Mouse (Mus musculus) liver, postnatal 0 days (tissue): ENCODE results near the gene Tspyl4. TPM values are rescaled to one million over a fixed set of nuclear protein-coding genes. Genes with fewer than 3 reads are reported as not detected.
A peak's percentile ranks its signal among the peaks of the same experiment; 100 is the strongest.

Experiments
- ATAC-seq: fragments of 200-750 bp; cut with Nextera tagmentation; 2 replicates; pipeline ENCODE4 v1.8.0; 2017; ENCODE audit warnings: mild to moderate bottlenecking, moderate library complexity
- DNase-seq: peaks from one replicate; pipeline ENCODE4 v3.0.0-alpha.2; 2016
- H3K27ac ChIP-seq: fragments of 300-500 bp; sonication (generic); 2 replicates; pipeline ENCODE4 v1.5.1; 2014; ENCODE audit warnings: antibody characterized with exemption, moderate library complexity, mild to moderate bottlenecking, low read depth
- H3K27me3 ChIP-seq: fragments of 300-500 bp; sonication (generic); 2 replicates; pipeline ENCODE4 v1.6.1; 2014; ENCODE audit warnings: low read length, control low read depth, mixed read lengths; ENCODE audit not compliant: insufficient read depth
- H3K36me3 ChIP-seq: fragments of 300-500 bp; sonication (generic); replicated peaks from 2 replicates; pipeline ENCODE4 v1.6.1; 2014; ENCODE audit warnings: mild to moderate bottlenecking, control low read depth, low read length, moderate library complexity, mixed read lengths; ENCODE audit not compliant: insufficient read depth
- H3K4me1 ChIP-seq: fragments of 300-500 bp; sonication (generic); 2 replicates; pipeline ENCODE4 v1.6.1; 2014; ENCODE audit warnings: antibody characterized with exemption, mild to moderate bottlenecking, control low read depth; ENCODE audit not compliant: insufficient read depth
- H3K4me2 ChIP-seq: fragments of 300-500 bp; sonication (generic); 2 replicates; pipeline ENCODE4 v1.6.1; 2014; ENCODE audit warnings: low read depth, mild to moderate bottlenecking, low read length, moderate library complexity, mixed read lengths
- H3K4me3 ChIP-seq: fragments of 300-500 bp; sonication (generic); 2 replicates; pipeline ENCODE4 v1.5.1; 2014; ENCODE audit warnings: low read depth, low read length
- H3K9ac ChIP-seq: fragments of 300-500 bp; sonication (generic); replicated peaks from 2 replicates; pipeline ENCODE4 v1.6.1; 2014; ENCODE audit warnings: mild to moderate bottlenecking, moderate library complexity
- H3K9me3 ChIP-seq: fragments of 300-500 bp; sonication (generic); 2 replicates; pipeline ENCODE4 v1.6.1; 2016; ENCODE audit warnings: mild to moderate bottlenecking, control low read depth, low read length, mixed read lengths
- CTCF ChIP-seq: sonication (generic); IDR thresholded peaks from 2 replicates; pipeline ENCODE4 v1.5.1; 2016; ENCODE audit warnings: antibody characterized with exemption, low read depth
- EP300 ChIP-seq: IDR thresholded peaks from 2 replicates; pipeline ENCODE4 v1.6.1; 2016; ENCODE audit warnings: antibody characterized with exemption, low read depth, mild to moderate bottlenecking
- WGBS: fragments of 180-500 bp; shearing (Covaris S2); extraction: QIAGEN DNeasy Blood & Tissue Kit; methylation state at CpG from one replicate; pipeline ENCODE4 v1.1.7; 2014; ENCODE audit not compliant: insufficient replicate concordance; 5-methylcytosine and 5-hydroxymethylcytosine counted together
- polyA plus RNA-seq: library from polyadenylated mRNA; unstranded; fragments of >200 nt; fragmentation: Nextera tagmentation; extraction: Ambion mirVana; gene quantifications from 2 replicates; pipeline ENCODE4 v1.2.1, GENCODE M21; 2015

Tspyl4 gene
- polyA plus RNA-seq, 1 experiment from 2014 or later = 0.46 TPM

DNA sequence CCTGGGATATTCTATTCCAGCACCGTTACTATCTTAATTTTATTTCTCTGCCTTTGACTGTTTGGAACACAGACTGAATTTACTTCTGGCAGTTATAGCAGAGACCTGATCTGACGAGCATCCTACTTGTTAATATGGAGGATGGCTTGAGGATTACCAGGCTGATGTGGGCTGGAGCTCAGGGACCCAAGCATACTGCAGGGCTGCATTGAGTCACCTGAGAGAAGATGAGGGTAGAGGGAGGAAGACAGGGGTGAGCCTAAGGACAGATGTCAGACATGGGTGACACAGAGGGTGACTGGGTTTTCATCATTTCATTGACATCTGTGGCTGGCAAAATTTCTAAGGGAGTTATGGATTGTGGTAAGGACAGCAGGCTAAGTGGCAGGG lies 20.0 kb downstream of the Tspyl4 start:
- no peak for ATAC-seq
- no peaks in the 10 kb centered on the region for H3K27me3 ChIP-seq
- H3K4me3 ChIP-seq = no peak overlapping the region
- H3K27ac ChIP-seq = no peak overlapping the region
- no peak for DNase-seq
- 68% methylated on average over 2 of the region's 2 CpGs for WGBS
- no peak overlapping the region for H3K4me2 ChIP-seq
- H3K36me3 ChIP-seq = 0 out of 2 replicates have a peak, but pooled peaks cover 3% of the 10 kb centered on the region
- H3K9ac ChIP-seq = no peak overlapping the region
- TF ChIP-seq CTCF = no peak
- no peak for TF ChIP-seq EP300
- H3K9me3 ChIP-seq = no peaks in the 10 kb centered on the region
- no peaks in the 10 kb centered on the region for H3K4me1 ChIP-seq

DNA sequence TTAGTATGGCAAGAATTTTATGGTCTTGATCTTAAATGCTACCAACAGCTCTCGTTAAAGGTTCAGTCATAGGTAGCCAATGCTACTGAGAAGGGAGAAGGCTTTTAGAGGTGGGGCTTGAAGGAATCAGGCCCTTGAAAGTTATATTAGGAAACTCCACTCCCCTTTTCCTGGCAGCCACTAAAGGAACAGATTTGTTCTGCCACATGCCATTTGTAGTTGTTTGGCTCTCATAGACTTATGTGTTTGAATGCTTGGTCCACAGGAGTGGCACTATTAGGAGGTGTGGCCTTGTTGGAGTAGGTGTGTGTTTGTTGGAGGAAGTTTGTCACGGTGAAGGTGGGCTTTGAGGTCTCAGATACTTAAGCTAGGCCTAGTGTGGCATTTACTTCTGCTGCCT lies 23.6 kb downstream of the Tspyl4 start:
- DNase-seq (no peak), ATAC-seq (no peak)
- H3K36me3 ChIP-seq = 0 out of 2 replicates have a peak, but pooled peaks cover 4% of the 10 kb centered on the region
- no peaks in the 10 kb centered on the region for H3K27me3 ChIP-seq
- WGBS = 70% methylated on average over 2 of the region's 2 CpGs
- no peak overlapping the region for H3K27ac ChIP-seq
- H3K4me1 ChIP-seq = no peaks in the 10 kb centered on the region
- H3K9me3 ChIP-seq = no peaks in the 10 kb centered on the region
- H3K4me3 ChIP-seq = no peak overlapping the region
- TF ChIP-seq CTCF (no peak), EP300 (no peak)
- no peak overlapping the region for H3K9ac ChIP-seq
- no peak overlapping the region for H3K4me2 ChIP-seq

DNA sequence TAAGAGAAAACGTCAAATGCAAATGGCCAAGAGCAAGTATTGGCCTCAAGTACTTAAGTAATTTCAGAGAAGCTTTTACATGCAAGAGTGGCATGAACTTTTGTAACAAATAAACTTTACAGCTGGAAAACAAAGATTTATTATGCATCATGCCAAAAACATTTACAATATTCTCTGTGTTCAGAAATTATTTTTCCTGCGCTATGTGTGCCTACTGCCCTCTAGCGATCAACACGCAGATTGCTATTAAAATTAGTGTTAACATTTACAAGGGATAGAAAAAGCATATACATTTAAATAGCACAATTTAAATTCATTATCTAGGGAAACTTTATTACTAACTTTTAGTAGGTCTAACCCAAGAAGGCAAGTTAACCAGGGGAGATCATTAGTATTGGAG lies 29.5 kb downstream of the Tspyl4 start:
- H3K4me3 ChIP-seq = no peak overlapping the region
- TF ChIP-seq CTCF = peak; percentile 79
- no peak for TF ChIP-seq EP300
- H3K9ac ChIP-seq = no peak overlapping the region
- no peaks in the 10 kb centered on the region for H3K9me3 ChIP-seq
- 24% methylated on average over 4 of the region's 4 CpGs for WGBS
- no peak overlapping the region for H3K27ac ChIP-seq
- no peak for ATAC-seq
- no peaks in the 10 kb centered on the region for H3K4me1 ChIP-seq
- H3K36me3 ChIP-seq = 0 out of 2 replicates have a peak, but pooled peaks cover 4% of the 10 kb centered on the region
- H3K4me2 ChIP-seq = no peak overlapping the region
- no peaks in the 10 kb centered on the region for H3K27me3 ChIP-seq
- no peak for DNase-seq

DNA sequence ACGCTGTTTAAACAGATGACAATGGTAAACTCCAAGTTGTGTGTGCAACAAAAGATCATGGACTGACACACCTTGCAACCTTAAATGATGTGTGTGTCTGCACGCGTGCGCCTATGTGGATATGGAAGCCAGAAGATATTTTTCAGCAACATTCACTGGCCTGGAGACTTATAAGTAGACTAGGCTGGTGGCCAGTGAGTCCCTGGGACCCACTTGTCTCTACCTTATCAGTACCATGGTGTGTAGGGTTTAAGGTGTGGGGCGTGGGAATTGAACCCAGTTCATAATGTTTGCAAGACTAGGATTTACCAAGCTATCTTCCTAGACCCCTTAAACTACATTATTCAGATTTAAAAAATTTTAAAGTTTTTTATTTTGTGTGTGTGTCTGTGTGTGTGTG lies 29.9 kb downstream of the Tspyl4 start:
- Histone ChIP-seq H3K27me3 (no peaks in the 10 kb centered on the region), H3K9me3 (no peaks in the 10 kb centered on the region), H3K4me1 (no peaks in the 10 kb centered on the region), H3K4me3 (no peak overlapping the region), H3K36me3 (0 out of 2 replicates have a peak, but pooled peaks cover 4% of the 10 kb centered on the region), H3K27ac (no peak overlapping the region), H3K4me2 (no peak overlapping the region), H3K9ac (no peak overlapping the region)
- 60% methylated on average over 5 of the region's 5 CpGs for WGBS
- ATAC-seq (no peak), DNase-seq (no peak)
- TF ChIP-seq EP300 (no peak), CTCF (no peak)

DNA sequence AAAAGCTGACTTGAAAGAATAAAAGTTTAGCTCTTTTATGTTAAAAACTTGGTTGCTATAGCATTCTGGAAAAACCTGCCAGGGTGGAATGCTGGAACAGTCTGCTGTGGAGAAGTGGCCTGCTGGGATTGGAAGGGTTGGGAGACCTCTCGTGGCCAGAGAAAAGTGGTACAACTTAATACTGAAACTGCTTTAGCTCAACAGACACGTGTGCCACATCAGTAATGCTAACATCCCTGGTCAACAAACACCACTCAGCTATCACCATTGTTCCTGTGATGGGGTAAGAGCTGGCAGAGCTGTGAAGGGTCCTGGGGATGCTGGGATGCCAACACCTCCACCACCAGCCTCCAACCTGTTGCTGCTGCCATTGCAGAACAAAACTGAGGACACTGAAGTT lies 31.1 kb downstream of the Tspyl4 start:
- DNase-seq = peak; percentile 19
- TF ChIP-seq CTCF (peak; percentile 62), EP300 (no peak)
- no peak overlapping the region for H3K9ac ChIP-seq
- no peak overlapping the region for H3K27ac ChIP-seq
- no peaks in the 10 kb centered on the region for H3K36me3 ChIP-seq
- ATAC-seq = 0 out of 2 replicates have a peak, but pooled peaks have one; percentile 15
- H3K9me3 ChIP-seq = no peaks in the 10 kb centered on the region
- no peak overlapping the region for H3K4me3 ChIP-seq
- WGBS = 9% methylated on average over 2 of the region's 2 CpGs
- no peaks in the 10 kb centered on the region for H3K27me3 ChIP-seq
- no peaks in the 10 kb centered on the region for H3K4me1 ChIP-seq
- no peak overlapping the region for H3K4me2 ChIP-seq

DNA sequence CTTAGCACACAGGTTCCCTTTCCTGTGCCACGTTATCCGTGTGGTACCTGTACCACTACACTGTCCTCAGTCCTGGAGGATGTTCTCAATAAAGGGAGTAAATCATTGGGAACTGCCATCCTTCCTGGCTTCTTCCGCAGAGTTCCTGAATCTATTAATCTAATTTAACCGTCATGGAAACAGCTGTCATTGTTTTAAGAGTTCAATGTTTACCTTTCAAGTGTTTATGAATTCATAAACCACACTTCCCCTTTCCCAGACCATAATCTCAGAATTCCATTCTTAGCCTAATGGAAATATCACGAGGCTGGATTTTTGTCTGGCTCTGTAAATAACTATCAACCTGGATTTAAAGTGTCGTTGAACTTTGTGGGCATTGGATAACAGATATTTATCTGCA lies 43.8 kb downstream of the Tspyl4 start:
- H3K9me3 ChIP-seq = no peaks in the 10 kb centered on the region
- no peak for ATAC-seq
- 79% methylated on average over 6 of the region's 6 CpGs for WGBS
- H3K4me3 ChIP-seq = no peak overlapping the region
- no peaks in the 10 kb centered on the region for H3K4me1 ChIP-seq
- no peaks in the 10 kb centered on the region for H3K27me3 ChIP-seq
- TF ChIP-seq CTCF = no peak
- no peak for TF ChIP-seq EP300
- H3K36me3 ChIP-seq = no peaks in the 10 kb centered on the region
- H3K9ac ChIP-seq = no peak overlapping the region
- no peak overlapping the region for H3K4me2 ChIP-seq
- no peak overlapping the region for H3K27ac ChIP-seq
- no peak for DNase-seq

DNA sequence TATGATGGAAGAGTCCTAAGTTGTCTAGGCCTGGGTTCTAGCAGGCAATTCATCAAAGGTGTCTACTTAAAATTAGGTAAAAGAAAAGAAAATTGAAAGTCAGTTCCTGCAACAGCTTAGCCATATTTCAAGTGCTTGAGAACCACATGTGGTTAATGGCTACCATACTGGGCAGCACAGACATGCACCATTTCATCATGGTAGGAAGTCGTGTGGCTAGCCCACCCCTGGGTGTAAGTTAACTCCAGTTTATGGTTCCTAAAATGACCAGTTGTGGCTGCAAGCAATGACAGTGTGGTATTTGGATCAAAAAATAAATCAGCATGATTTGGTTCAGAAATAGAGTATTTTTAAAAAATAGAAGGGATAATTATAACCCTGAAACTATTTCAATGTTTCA lies 44.6 kb downstream of the Tspyl4 start:
- TF ChIP-seq EP300 (no peak), CTCF (no peak)
- no peaks in the 10 kb centered on the region for H3K36me3 ChIP-seq
- no peaks in the 10 kb centered on the region for H3K9me3 ChIP-seq
- no peaks in the 10 kb centered on the region for H3K4me1 ChIP-seq
- H3K4me3 ChIP-seq = no peak overlapping the region
- no peak for DNase-seq
- no peaks in the 10 kb centered on the region for H3K27me3 ChIP-seq
- H3K4me2 ChIP-seq = no peak overlapping the region
- H3K27ac ChIP-seq = no peak overlapping the region
- ATAC-seq = no peak
- 66% methylated on average over 1 of the region's 1 CpGs for WGBS
- H3K9ac ChIP-seq = no peak overlapping the region

Other genes starting within 250 kb of the Tspyl4 start
- 0.02 and 0.06 TPM in 2 replicates for gene Calhm5, start 200.9 kb upstream of the Tspyl4 start, polyA plus RNA-seq
- 3.9 and 4.1 TPM in 2 replicates for gene Calhm6, start 169.5 kb upstream of the Tspyl4 start, polyA plus RNA-seq
- gene Dse, start 89.7 kb upstream of the Tspyl4 start, polyA plus RNA-seq = 5.6 and 5.8 TPM in 2 replicates
- gene Tspyl1, start 15.3 kb upstream of the Tspyl4 start, polyA plus RNA-seq = 20.7 and 21.0 TPM in 2 replicates
- gene Col10a1, start 92.5 kb downstream of the Tspyl4 start, polyA plus RNA-seq = 0.06 and 0.08 TPM in 2 replicates
- gene Nt5dc1, start 121.1 kb downstream of the Tspyl4 start, polyA plus RNA-seq = 7.3 and 8.0 TPM in 2 replicates
- gene Frk, start 186.0 kb downstream of the Tspyl4 start, polyA plus RNA-seq = 0.83 and 0.99 TPM in 2 replicates